Mouse (Mus musculus): Measurements from ENCODE around the gene Zfp956. TPM values are rescaled to one million over a fixed set of nuclear protein-coding genes. Genes with fewer than 3 reads are reported as not detected.

Zfp956 gene
- polyA plus RNA-seq (2012; rRNA removed), result 4.1 and 5.3 TPM in 2 replicates

GRCm38 (mm10) chr6:47953191-47953726 lies at the start of gene Zfp956:
Gene Zfp956 (plus strand): TSS chr6:47953390.

DNA sequence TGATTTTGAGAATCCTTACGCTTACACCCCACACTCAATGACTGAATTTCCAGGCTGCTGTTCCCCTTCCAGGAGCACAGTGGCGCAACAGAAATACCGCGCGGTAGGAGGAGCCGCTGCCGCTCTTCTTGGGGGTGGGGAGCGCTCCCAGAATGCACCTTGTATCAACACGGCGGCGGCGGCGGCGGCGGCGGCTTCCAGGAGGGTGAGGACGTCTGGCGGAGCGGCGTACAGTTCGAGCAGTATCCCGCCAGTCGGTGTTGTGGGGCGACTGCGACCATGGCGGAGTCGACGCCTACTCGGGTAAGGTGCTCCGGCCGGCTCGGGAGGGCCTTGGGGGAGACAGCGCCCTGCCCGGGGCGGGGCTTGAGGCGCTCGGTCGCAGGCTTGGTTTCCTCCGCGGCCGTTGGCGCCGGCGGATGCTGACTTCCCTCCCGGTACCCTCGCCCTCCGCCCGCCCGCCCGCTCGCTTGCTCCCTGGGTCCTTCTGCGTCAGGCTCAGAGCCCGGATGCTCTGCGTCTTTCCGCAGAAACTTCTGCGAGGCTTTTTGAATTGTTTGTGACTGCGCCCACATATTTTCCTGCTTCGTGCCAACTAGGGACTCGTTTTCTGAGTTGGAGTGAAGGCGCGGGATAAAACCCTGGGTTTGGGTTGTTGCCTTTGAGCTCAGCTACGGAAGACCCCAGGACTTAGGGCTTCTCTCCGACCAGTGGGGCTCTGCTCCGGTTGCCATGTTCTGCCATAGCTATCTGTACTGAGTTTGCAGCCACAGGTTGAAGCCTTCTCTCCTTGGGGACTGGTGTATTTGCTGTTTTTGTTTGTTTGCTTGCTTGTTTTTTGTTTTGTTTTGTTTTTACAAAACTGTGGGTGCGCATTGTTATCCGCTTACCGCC lies 32.5 kb upstream of the Zfp956 start, which contains the start of gene Zfp212:
Gene Zfp212 (plus strand): TSS at position 30 of the 894 bp plus-strand sequence.

Other genes starting within 250 kb of the Zfp956 start
- 88.1 and 88.4 TPM in 2 replicates for gene Pdia4, start 140.0 kb upstream of the Zfp956 start, polyA plus RNA-seq (2012; rRNA removed)
- 0.14 and 0.23 TPM in 2 replicates for gene Zfp786, start 122.5 kb upstream of the Zfp956 start, polyA plus RNA-seq (2012; rRNA removed)
- 1.6 and 1.7 TPM in 2 replicates for gene Zfp398, start 117.7 kb upstream of the Zfp956 start, polyA plus RNA-seq (2012; rRNA removed)
- 2.2 and 2.3 TPM in 2 replicates for gene Zfp282, start 76.2 kb upstream of the Zfp956 start, polyA plus RNA-seq (2012; rRNA removed)
- 4.4 and 5.0 TPM in 2 replicates for gene Zfp212, start 32.9 kb upstream of the Zfp956 start, polyA plus RNA-seq (2012; rRNA removed)
- 2.8 and 3.0 TPM in 2 replicates for gene Zfp777, start 95.5 kb downstream of the Zfp956 start, polyA plus RNA-seq (2012; rRNA removed)
- gene Zfp746, start 133.2 kb downstream of the Zfp956 start, polyA plus RNA-seq (2012; rRNA removed), result 6.1 and 6.7 TPM in 2 replicates